Mouse (Mus musculus) CH12.LX (cell line): ENCODE data around the gene Olfr764-ps1. TPM values are rescaled to one million over a fixed set of nuclear protein-coding genes. Genes with fewer than 3 reads are reported as not detected.
"Not testable (repeated sequence)": the region's sequence is repeated elsewhere in the genome, so short reads cannot be mapped to it uniquely, and the experiment has no call there.

Source experiments
- DNase-seq: peaks from one replicate; pipeline ENCODE4 v3.0.0-alpha.2; 2013; ENCODE audit errors: extremely low read depth
- H3K27ac ChIP-seq: 2 replicates; pipeline ENCODE4 v1.5.1; 2012; ENCODE audit warnings: low read depth, mild to moderate bottlenecking, control low read depth, moderate library complexity; ENCODE audit not compliant: insufficient read depth
- H3K27me3 ChIP-seq: replicated peaks from 2 replicates; pipeline ENCODE3; 2012; ENCODE audit warnings: inconsistent platforms
- H3K36me3 ChIP-seq, 2 experiments: replicated peaks in 1 of 2; 2 replicates each; pipeline versions ENCODE3 to v1.6.1; 2012; ENCODE audit warnings: inconsistent platforms in 1 of 2, low read length in 1 of 2, mild to moderate bottlenecking in 1 of 2, mixed read lengths in 1 of 2, moderate library complexity in 1 of 2; ENCODE audit not compliant: control insufficient read depth in 1 of 2, insufficient read depth in 1 of 2
- H3K4me1 ChIP-seq, 2 experiments: 2 replicates each; pipeline ENCODE4 v1.6.1; 2012; ENCODE audit warnings: inconsistent platforms in 1 of 2, moderate library complexity in 1 of 2; ENCODE audit not compliant: insufficient read depth in 2 of 2, control insufficient read depth in 1 of 2
- H3K4me2 ChIP-seq: 2 replicates; pipeline ENCODE4 v1.6.1; 2012; ENCODE audit warnings: low read depth, mild to moderate bottlenecking, control low read depth; ENCODE audit not compliant: poor library complexity, insufficient read depth, severe bottlenecking
- H3K4me3 ChIP-seq, 3 experiments: fragments of 150-350 bp in 1 of 3; sonication (generic) in 1 of 3; replicated peaks in 1 of 3; 2 replicates each; pipeline versions ENCODE3 to v1.5.1; 2011 to 2012; ENCODE audit warnings: low read depth in 2 of 3, low read length in 2 of 3, mild to moderate bottlenecking in 2 of 3, moderate library complexity in 2 of 3, control low read depth in 1 of 3, improper control_type of control experiment in 1 of 3, inconsistent platforms in 1 of 3, mixed read lengths in 1 of 3; ENCODE audit not compliant: poor library complexity in 1 of 3
- H3K79me2 ChIP-seq: replicated peaks from 2 replicates; pipeline ENCODE4 v1.6.1; 2012; ENCODE audit warnings: mild to moderate bottlenecking, moderate library complexity; ENCODE audit not compliant: control insufficient read depth, poor library complexity, insufficient read depth, severe bottlenecking; ENCODE audit errors: extremely low read depth
- H3K9ac ChIP-seq: 2 replicates; pipeline ENCODE4 v1.6.1; 2012; ENCODE audit warnings: low read depth, mild to moderate bottlenecking, control low read depth, moderate library complexity; ENCODE audit not compliant: insufficient read depth
- H3K9me3 ChIP-seq: replicated peaks from 2 replicates; pipeline ENCODE3; 2012; ENCODE audit warnings: low read length, inconsistent platforms, mixed read lengths
- ETS1 ChIP-seq: conservative IDR thresholded peaks from 2 replicates; pipeline ENCODE4 v1.6.1; 2012; ENCODE audit warnings: low read depth, mild to moderate bottlenecking, inconsistent platforms, low read length, improper control_type of control experiment, moderate library complexity
- GABPA ChIP-seq: IDR thresholded peaks from 2 replicates; pipeline ENCODE4 v1.6.1; 2012; ENCODE audit warnings: low read depth, low read length, improper control_type of control experiment, inconsistent platforms; ENCODE audit not compliant: insufficient replicate concordance
- MAFK ChIP-seq: IDR thresholded peaks from 2 replicates; pipeline ENCODE4 v1.6.1; 2011; ENCODE audit warnings: low read length, improper control_type of control experiment; ENCODE audit not compliant: insufficient replicate concordance
- MXI1 ChIP-seq: IDR thresholded peaks from 2 replicates; pipeline ENCODE4 v1.6.1; 2011; ENCODE audit warnings: mild to moderate bottlenecking, low read depth, low read length, improper control_type of control experiment
- NRF1 ChIP-seq: IDR thresholded peaks from 2 replicates; pipeline ENCODE4 v1.6.1; 2014; ENCODE audit warnings: low read depth, mild to moderate bottlenecking, inconsistent platforms, low read length, improper control_type of control experiment, moderate library complexity
- POLR2A ChIP-seq: IDR thresholded peaks from 2 replicates; pipeline ENCODE4 v1.6.1; 2011; ENCODE audit warnings: low read depth, mild to moderate bottlenecking, improper control_type of control experiment, low read length
- POLR2AphosphoS2 ChIP-seq: IDR thresholded peaks from 2 replicates; pipeline ENCODE4 v1.6.1; 2011; ENCODE audit warnings: low read depth, low read length, improper control_type of control experiment
- SMC3 ChIP-seq: IDR thresholded peaks from 2 replicates; pipeline ENCODE4 v1.6.1; 2011; ENCODE audit warnings: low read depth, low read length, improper control_type of control experiment
- TCF12 ChIP-seq: IDR thresholded peaks from 2 replicates; pipeline ENCODE4 v1.6.1; 2014; ENCODE audit warnings: low read depth, mild to moderate bottlenecking, inconsistent platforms, low read length, improper control_type of control experiment
- dilution Hi-C: fragments of 300-500 bp; cut with MboI; formaldehyde crosslinking; loops from 2 replicates; pipeline ENCODE4 v1.14.3; 2020; ENCODE audit warnings: low sequenced_read_pairs; ENCODE audit not compliant: extremely low pct_unique_long_range_greater_than_20kb, extremely low pct_ligation_motif_present
- in situ Hi-C: fragments of 300-500 bp; cut with MboI; formaldehyde crosslinking; loops from 3 replicates; pipeline ENCODE4 v1.14.3; 2019; ENCODE audit warnings: low sequenced_read_pairs, low pct_ligation_motif_present, low pct_unique_long_range_greater_than_20kb, mixed read lengths
- polyA plus RNA-seq: library from polyadenylated mRNA; unstranded; fragments of >175 nt; gene quantifications from 2 replicates; pipeline ENCODE4 v1.2.1, GENCODE M21; 2012; ENCODE audit warnings: low read depth; ENCODE audit not compliant: insufficient read length
- total RNA-seq, 2 experiments: library from RNA; depleted of rRNA; stranded (reverse); fragments of 300-350 nt in 1 of 2; fragments of >200 nt in 1 of 2; gene quantifications; 2 replicates each; pipeline ENCODE4 v1.2.3; 2012 to 2014

Gene Olfr764-ps1
- total and polyA plus RNA-seq, 3 experiments = not detected

GRCm38 (mm10) chr10:128995796-128996195 is 43.9 kb downstream of the Olfr764-ps1 start:
- Histone ChIP-seq H3K9me3 (no peaks in the 10 kb centered on the region), H3K4me1 (0 out of 4 replicates have a peak, but pooled peaks cover 0 to 3% of the 10 kb centered on the region in 2 experiments), H3K9ac (no peak overlapping the region), H3K27me3 (no peaks in the 10 kb centered on the region), H3K4me2 (no peak overlapping the region), H3K36me3 (no peaks in the 10 kb centered on the region)
- no peak for DNase-seq
- no peak for TF ChIP-seq POLR2A
- TF ChIP-seq SMC3 = no peak
- no peak for TF ChIP-seq TCF12
- TF ChIP-seq, all 38 proteins: peak for 0
- Histone ChIP-seq H3K27ac (no peak overlapping the region), H3K79me2 (no peaks in the 10 kb centered on the region), H3K4me3 (no peak overlapping the region)
- in situ Hi-C loops = no loop called here
- dilution Hi-C loops = no loop called here

- Histone ChIP-seq H3K4me2 (no peak overlapping the region), H3K9me3 (no peaks in the 10 kb centered on the region), H3K4me1 (no peaks in the 10 kb centered on the region), H3K9ac (no peak overlapping the region), H3K79me2 (no peaks in the 10 kb centered on the region), H3K27ac (no peak overlapping the region), H3K27me3 (no peaks in the 10 kb centered on the region), H3K36me3 (no peaks in the 10 kb centered on the region), H3K4me3 (no peak overlapping the region)
- TF ChIP-seq NRF1 = no peak
- TF ChIP-seq MAFK = no peak
- TF ChIP-seq GABPA = no peak
- no peak for TF ChIP-seq POLR2AphosphoS2
- TF ChIP-seq MXI1 = no peak
- no peak for TF ChIP-seq ETS1
- in situ Hi-C loops = no loop called here
- DNase-seq = no peak
- dilution Hi-C loops = no loop called here
Measured at GRCm38 (mm10) chr10:128990994-128991393, 48.7 kb downstream of the Olfr764-ps1 start.

- dilution Hi-C loops, H3K4me3 ChIP-seq, in situ Hi-C loops: not testable (repeated sequence)
Measured at GRCm38 (mm10) chr10:128990129-128990850, 49.4 kb downstream of the Olfr764-ps1 start.

GRCm38 (mm10) chr10:128989131-128989530 is 50.6 kb downstream of the Olfr764-ps1 start, which contains the start of gene Olfr9:
Gene Olfr9 (plus strand): TSS chr10:128989431.
- H3K27ac ChIP-seq, H3K27me3 ChIP-seq, dilution Hi-C loops, H3K9me3 ChIP-seq, H3K4me1 ChIP-seq, H3K4me3 ChIP-seq, H3K9ac ChIP-seq, in situ Hi-C loops, H3K36me3 ChIP-seq, H3K79me2 ChIP-seq, H3K4me2 ChIP-seq, DNase-seq: not testable (repeated sequence)

More at GRCm38 (mm10) chr10:128990129-128990850, 49.4 kb downstream of the Olfr764-ps1 start:
- not testable (repeated sequence) for H3K4me2 ChIP-seq, DNase-seq, H3K4me1 ChIP-seq, H3K79me2 ChIP-seq, H3K36me3 ChIP-seq, H3K27ac ChIP-seq, H3K27me3 ChIP-seq, H3K9me3 ChIP-seq, H3K9ac ChIP-seq
